Mouse (Mus musculus) lung, adult 2 months (tissue): ENCODE results near the gene Gm15517. TPM values are rescaled to one million over a fixed set of nuclear protein-coding genes. Genes with fewer than 3 reads are reported as not detected.
"Not testable (repeated sequence)": the region's sequence is repeated elsewhere in the genome, so short reads cannot be mapped to it uniquely, and the experiment has no call there.

ENCODE experiments used
- DNase-seq: peaks from one replicate; pipeline ENCODE4 v3.0.0; 2022
- H3K4me1 ChIP-seq: fragments of 200-500 bp; 2 replicates; pipeline ENCODE4 v1.6.1; 2011; ENCODE audit warnings: low read length; ENCODE audit not compliant: control insufficient read depth, insufficient read depth
- H3K4me3 ChIP-seq: fragments of 200-500 bp; replicated peaks from 2 replicates; pipeline ENCODE3; 2011; ENCODE audit warnings: low read depth, mild to moderate bottlenecking, control low read depth, low read length; ENCODE audit errors: extremely low read depth
- CTCF ChIP-seq: fragments of 200-500 bp; IDR thresholded peaks from 2 replicates; pipeline ENCODE4 v1.5.1; 2011; ENCODE audit warnings: mild to moderate bottlenecking, low read length, control low read depth; ENCODE audit not compliant: insufficient read depth
- POLR2A ChIP-seq: fragments of 200-500 bp; IDR thresholded peaks from 2 replicates; pipeline ENCODE4 v1.6.1; 2011; ENCODE audit warnings: low read depth, mild to moderate bottlenecking, control low read depth, low read length, borderline replicate concordance; ENCODE audit errors: extremely low read depth
- WGBS: fragments of 180-500 bp; shearing (Covaris S2); methylation state at CpG from one replicate; pipeline ENCODE4 v1.1.7; 2018; 5-methylcytosine and 5-hydroxymethylcytosine counted together
- polyA plus RNA-seq: library from polyadenylated mRNA; depleted of rRNA; stranded (reverse); fragments of >200 nt; gene quantifications from 2 replicates; pipeline ENCODE4 v1.2.3, GENCODE M21; 2012

Gm15517 gene
- polyA plus RNA-seq, 1 experiment = not detected

- DNase-seq = peak; percentile 94
- TF ChIP-seq CTCF (no peak), POLR2A (peak; percentile 97)
- peaks cover 3% of the 10 kb centered on the region; the same call in 1 of the 2 replicates for H3K4me1 ChIP-seq
- H3K4me3 ChIP-seq = peak within 1 kb of the TSS; percentile 99
- WGBS = under 1% methylated on average over 62 of the region's 62 CpGs
Observed at GRCm38 (mm10) chr7:44246055-44246983, 14.9 kb upstream of the Gm15517 start, which contains the start of the genes 1700028J19Rik and 2410002F23Rik. Gene 1700028J19Rik (minus strand): TSS chr7:44246695. Gene 2410002F23Rik (plus strand): TSS chr7:44246722.

- WGBS = under 1% methylated on average over 23 of the region's 23 CpGs
- no peak for DNase-seq
- TF ChIP-seq CTCF (no peak), POLR2A (no peak)
Observed at GRCm38 (mm10) chr7:44246984-44247470, 14.2 kb upstream of the Gm15517 start.

GRCm38 (mm10) chr7:44247971-44248370 lies 13.3 kb upstream of the Gm15517 start:
- Histone ChIP-seq H3K4me3 (no peak overlapping the region), H3K4me1 (peaks cover 3% of the 10 kb centered on the region; the same call in 1 of the 2 replicates)
- no peak for DNase-seq
- WGBS = 90% methylated on average over 2 of the region's 2 CpGs
- TF ChIP-seq POLR2A = no peak
- TF ChIP-seq CTCF = no peak

More at GRCm38 (mm10) chr7:44246984-44247470, 14.2 kb upstream of the Gm15517 start:
- H3K4me3 ChIP-seq = peak overlapping the region; percentile 99
- H3K4me1 ChIP-seq = peaks cover 3% of the 10 kb centered on the region; the same call in 1 of the 2 replicates

GRCm38 (mm10) chr7:44249248-44249647 lies 12.0 kb upstream of the Gm15517 start:
- 89% methylated on average over 4 of the region's 4 CpGs for WGBS

GRCm38 (mm10) chr7:44250732-44251275 lies 10.4 kb upstream of the Gm15517 start:
- H3K4me1 ChIP-seq, DNase-seq, H3K4me3 ChIP-seq: not testable (repeated sequence)
- WGBS = 89% methylated on average over 17 of the region's 17 CpGs

More at GRCm38 (mm10) chr7:44249248-44249647, 12.0 kb upstream of the Gm15517 start:
- TF ChIP-seq POLR2A (no peak), CTCF (no peak)
- Histone ChIP-seq H3K4me3 (no peak overlapping the region), H3K4me1 (peaks cover 3% of the 10 kb centered on the region; the same call in 1 of the 2 replicates)
- DNase-seq = no peak

- no peaks in the 10 kb centered on the region for H3K4me1 ChIP-seq
- DNase-seq = no peak
- 69% methylated on average over 15 of the region's 15 CpGs for WGBS
- TF ChIP-seq POLR2A (no peak), CTCF (no peak)
- H3K4me3 ChIP-seq = no peak overlapping the region
Observed at GRCm38 (mm10) chr7:44253023-44253616, 8.1 kb upstream of the Gm15517 start.

GRCm38 (mm10) chr7:44254930-44255329 lies 6.3 kb upstream of the Gm15517 start:
- TF ChIP-seq POLR2A (no peak), CTCF (no peak)
- 55% methylated on average over 6 of the region's 6 CpGs for WGBS

GRCm38 (mm10) chr7:44257278-44257677 lies 4.0 kb upstream of the Gm15517 start, which contains the start of gene Acp4:
Gene Acp4 (minus strand): TSS chr7:44257378.
- TF ChIP-seq CTCF (no peak), POLR2A (no peak)
- no peaks in the 10 kb centered on the region for H3K4me1 ChIP-seq
- DNase-seq = no peak
- WGBS = 71% methylated on average over 4 of the region's 4 CpGs
- no peak within 1 kb of the TSS for H3K4me3 ChIP-seq

More at GRCm38 (mm10) chr7:44254930-44255329, 6.3 kb upstream of the Gm15517 start:
- Histone ChIP-seq H3K4me3 (no peak overlapping the region), H3K4me1 (no peaks in the 10 kb centered on the region)
- DNase-seq = no peak

GRCm38 (mm10) chr7:44260410-44260809 lies 837 bp upstream of the Gm15517 start:
- 71% methylated on average over 6 of the region's 6 CpGs for WGBS
- TF ChIP-seq CTCF (no peak), POLR2A (no peak)
- Histone ChIP-seq H3K4me3 (no peak overlapping the region), H3K4me1 (no peaks in the 10 kb centered on the region)
- no peak for DNase-seq
